Mouse (Mus musculus) midbrain, embryonic 15.5 days (tissue): ENCODE measurements at regions not wholly inside any gene's neighbourhood (a gene's known extent, or its start where the extent isn't known, plus 50 kb on each side); places are given as distances from the start of the nearest gene placed in this dataset.

ENCODE experiments used
- ATAC-seq: fragments of 200-750 bp; cut with Nextera tagmentation; replicated peaks from 2 replicates; pipeline ENCODE4 v1.8.0; 2017; ENCODE audit warnings: moderate TSS enrichment
- H3K27ac ChIP-seq: fragments of 300-500 bp; sonication (generic); 2 replicates; pipeline ENCODE4 v1.5.1; 2015; ENCODE audit warnings: mild to moderate bottlenecking, inconsistent platforms
- H3K27me3 ChIP-seq: fragments of 300-500 bp; sonication (generic); replicated peaks from 2 replicates; pipeline ENCODE4 v1.6.1; 2015; ENCODE audit warnings: inconsistent platforms
- H3K36me3 ChIP-seq: fragments of 300-500 bp; sonication (generic); replicated peaks from 2 replicates; pipeline ENCODE4 v1.6.1; 2015; ENCODE audit warnings: inconsistent platforms
- H3K4me1 ChIP-seq: fragments of 300-500 bp; sonication (generic); 2 replicates; pipeline ENCODE4 v1.6.1; 2015; ENCODE audit warnings: inconsistent platforms
- H3K4me2 ChIP-seq: fragments of 300-500 bp; sonication (generic); 2 replicates; pipeline ENCODE4 v1.6.1; 2015; ENCODE audit warnings: inconsistent platforms, mild to moderate bottlenecking, moderate library complexity
- H3K4me3 ChIP-seq: fragments of 300-500 bp; sonication (generic); 2 replicates; pipeline ENCODE4 v1.5.1; 2015; ENCODE audit warnings: mild to moderate bottlenecking, inconsistent platforms
- H3K9ac ChIP-seq: fragments of 300-500 bp; sonication (generic); 2 replicates; pipeline ENCODE4 v1.6.1; 2015; ENCODE audit warnings: mild to moderate bottlenecking, inconsistent platforms
- H3K9me3 ChIP-seq: fragments of 300-500 bp; sonication (generic); 2 replicates; pipeline ENCODE4 v1.6.1; 2016; ENCODE audit warnings: inconsistent platforms
- WGBS: fragments of 180-500 bp; shearing (Covaris S2); methylation state at CpG from one replicate; pipeline ENCODE4 v1.1.7; 2015; ENCODE audit warnings: mixed read lengths; 5-methylcytosine and 5-hydroxymethylcytosine counted together

DNA sequence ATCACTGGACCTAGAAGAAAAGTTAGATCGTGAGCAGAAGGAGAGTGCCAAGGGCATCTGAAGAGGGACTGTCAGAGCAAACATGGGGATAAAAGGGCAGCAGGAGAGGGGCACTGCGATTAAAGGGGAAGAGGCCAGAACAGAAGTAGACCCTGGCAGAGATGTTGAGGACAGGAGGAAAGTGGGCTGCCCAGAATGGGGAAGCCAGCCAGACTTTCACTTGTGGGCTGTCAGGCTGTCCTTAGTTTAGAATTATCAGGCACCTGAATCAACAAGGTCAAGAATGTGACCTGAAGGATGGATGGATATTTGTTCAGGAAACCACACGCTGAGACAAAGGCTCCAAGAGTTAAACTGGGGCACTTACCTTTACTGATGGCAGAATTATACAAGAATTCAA is 193.0 kb upstream of the Klf3 start:
- peaks cover 9% of the 10 kb centered on the region for H3K4me1 ChIP-seq
- no peaks in the 10 kb centered on the region for H3K27me3 ChIP-seq
- no peak overlapping the region for H3K4me2 ChIP-seq
- WGBS = 8% methylated on average over 3 of the region's 3 CpGs
- no peak overlapping the region for H3K27ac ChIP-seq
- ATAC-seq = no peak
- H3K36me3 ChIP-seq = no peaks in the 10 kb centered on the region
- no peaks in the 10 kb centered on the region for H3K9me3 ChIP-seq
- H3K4me3 ChIP-seq = no peak overlapping the region
- H3K9ac ChIP-seq = no peak overlapping the region

DNA sequence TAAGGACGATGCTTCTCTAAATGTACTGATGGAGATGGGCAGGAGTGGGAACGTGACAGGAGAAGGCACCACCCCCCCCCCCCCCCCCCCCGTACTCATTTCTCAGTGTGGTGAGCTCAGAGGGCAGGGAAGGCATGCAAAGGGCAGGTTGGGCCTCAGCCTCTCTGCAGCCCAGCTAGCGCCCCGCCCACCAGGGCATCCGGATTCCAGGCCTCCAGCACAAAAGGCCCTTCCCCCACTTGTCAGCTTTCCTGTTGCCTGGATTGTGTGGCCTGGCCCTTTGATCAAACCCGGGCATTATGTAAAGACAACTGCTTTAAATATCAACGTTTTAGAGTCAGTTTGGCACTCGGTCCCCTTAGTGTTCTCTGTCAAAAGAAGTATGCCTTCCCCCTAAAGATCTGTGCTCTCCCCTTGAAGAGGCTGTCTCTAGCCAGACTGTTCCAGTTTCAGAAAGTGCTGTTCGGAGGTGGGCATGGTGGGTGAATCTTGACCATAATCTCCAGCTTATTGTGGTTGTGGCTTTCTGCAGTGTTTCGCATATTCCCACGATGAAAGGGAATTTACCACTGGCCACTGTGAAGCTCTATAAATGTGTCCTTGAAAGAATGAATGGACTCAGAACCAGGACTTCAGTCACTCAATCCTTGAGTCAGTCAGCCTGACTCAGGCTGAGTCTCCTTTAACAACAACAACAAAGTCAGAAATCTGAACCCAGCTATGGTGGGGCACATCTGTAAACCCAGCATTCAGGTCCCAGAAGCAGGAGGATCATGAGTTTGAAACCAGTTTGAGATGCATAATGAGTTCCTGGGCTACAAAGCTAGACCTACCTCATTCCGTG is 192.4 kb upstream of the Klf3 start:
- Histone ChIP-seq H3K27me3 (no peaks in the 10 kb centered on the region), H3K4me3 (no peak overlapping the region), H3K4me2 (no peak overlapping the region), H3K27ac (no peak overlapping the region), H3K9ac (no peak overlapping the region), H3K4me1 (peaks cover 9% of the 10 kb centered on the region), H3K36me3 (no peaks in the 10 kb centered on the region), H3K9me3 (no peaks in the 10 kb centered on the region)
- peak; percentile 77 for ATAC-seq
- 9% methylated on average over 13 of the region's 13 CpGs for WGBS

DNA sequence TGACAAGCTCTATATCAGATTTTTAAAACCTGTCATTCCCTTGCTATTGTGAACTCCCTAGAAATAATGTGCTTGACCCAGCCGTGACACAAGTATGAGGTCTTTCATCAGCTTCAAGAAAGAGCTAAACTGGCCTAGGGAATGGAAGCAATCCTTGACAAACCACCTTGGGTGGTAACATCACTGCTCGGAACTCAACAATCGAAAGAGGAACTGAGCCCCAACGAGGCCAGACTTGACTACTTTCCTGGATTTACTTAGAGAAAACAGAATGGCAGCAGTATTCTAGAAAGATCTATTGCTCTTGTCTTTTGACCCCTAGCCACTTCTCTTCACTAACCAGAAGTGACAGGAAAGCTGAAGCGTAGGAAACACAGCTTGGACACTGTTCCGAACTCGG is 191.2 kb upstream of the Klf3 start:
- Histone ChIP-seq H3K27me3 (no peaks in the 10 kb centered on the region), H3K4me3 (no peak overlapping the region), H3K27ac (no peak overlapping the region), H3K9ac (no peak overlapping the region), H3K4me2 (no peak overlapping the region), H3K4me1 (peaks cover 9% of the 10 kb centered on the region), H3K9me3 (no peaks in the 10 kb centered on the region), H3K36me3 (no peaks in the 10 kb centered on the region)
- WGBS = 89% methylated on average over 7 of the region's 7 CpGs
- ATAC-seq = no peak

DNA sequence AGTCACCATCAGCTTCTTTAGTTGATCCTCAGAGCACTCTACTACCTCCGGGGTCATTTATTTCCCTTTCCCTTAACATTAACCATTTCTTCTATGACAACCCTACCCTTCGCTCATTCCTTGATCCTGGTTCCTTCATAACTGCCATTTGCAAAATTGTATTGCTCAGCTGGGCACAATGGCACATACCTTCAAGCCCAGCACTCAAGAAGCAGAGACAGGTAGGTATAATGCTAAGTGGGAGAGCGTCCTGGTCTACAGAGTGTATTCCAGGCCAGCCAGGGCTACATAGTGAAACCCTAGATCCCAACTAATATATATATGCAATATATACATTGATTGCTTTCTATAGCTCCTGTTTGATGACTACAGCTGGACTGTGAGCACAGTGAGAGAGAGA is 189.5 kb upstream of the Klf3 start:
- H3K4me3 ChIP-seq = no peak overlapping the region
- no peaks in the 10 kb centered on the region for H3K27me3 ChIP-seq
- H3K4me1 ChIP-seq = peaks cover 9% of the 10 kb centered on the region
- H3K9me3 ChIP-seq = no peaks in the 10 kb centered on the region
- H3K27ac ChIP-seq = no peak overlapping the region
- no peak overlapping the region for H3K9ac ChIP-seq
- no peaks in the 10 kb centered on the region for H3K36me3 ChIP-seq
- ATAC-seq = no peak
- 96% methylated on average over 3 of the region's 3 CpGs for whole genome bisulfite sequencing
- no peak overlapping the region for H3K4me2 ChIP-seq

DNA sequence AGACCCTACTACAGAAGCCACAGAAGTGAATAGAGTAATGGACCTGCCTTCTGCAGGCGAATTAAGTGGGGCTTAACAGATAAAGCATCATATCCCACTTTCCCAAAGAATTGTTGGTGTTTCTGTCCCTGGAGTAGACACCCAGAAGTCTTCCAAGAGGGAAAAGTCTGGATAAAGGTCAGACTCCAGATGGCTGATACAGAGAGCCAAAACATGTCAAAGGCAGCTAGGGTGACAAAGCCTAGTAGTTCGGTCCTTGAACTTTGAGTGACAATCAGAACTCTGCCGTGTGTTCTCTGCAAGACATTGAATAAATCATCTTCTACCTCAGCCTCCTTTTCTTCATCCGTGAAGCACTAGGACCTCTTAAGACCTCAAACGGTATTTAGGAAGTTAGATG is 185.1 kb upstream of the Klf3 start:
- H3K9me3 ChIP-seq = no peaks in the 10 kb centered on the region
- ATAC-seq = no peak
- no peaks in the 10 kb centered on the region for H3K36me3 ChIP-seq
- H3K4me3 ChIP-seq = no peak overlapping the region
- WGBS = 78% methylated on average over 5 of the region's 5 CpGs
- no peak overlapping the region for H3K4me2 ChIP-seq
- H3K9ac ChIP-seq = no peak overlapping the region
- H3K27me3 ChIP-seq = no peaks in the 10 kb centered on the region
- H3K27ac ChIP-seq = no peak overlapping the region
- H3K4me1 ChIP-seq = no peaks in the 10 kb centered on the region

DNA sequence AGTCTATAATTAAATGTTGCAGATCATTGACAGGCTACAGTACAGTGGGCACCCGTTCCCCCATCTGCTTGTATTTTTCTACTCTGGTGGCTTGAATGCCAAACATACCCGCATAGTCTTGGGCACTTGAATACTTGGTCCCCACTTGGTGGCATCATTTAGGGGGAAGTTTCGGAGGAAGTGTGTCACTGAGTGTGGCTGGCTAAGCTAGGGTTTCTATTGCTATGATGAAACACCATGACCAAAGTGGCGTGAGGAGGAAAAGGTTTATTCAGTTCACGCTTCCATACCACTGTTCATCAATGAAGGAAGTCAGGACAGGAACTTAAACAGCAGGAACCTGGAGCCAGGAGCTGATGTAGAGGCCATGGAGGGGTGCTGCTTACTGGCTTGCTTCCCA is 183.4 kb upstream of the Klf3 start:
- no peaks in the 10 kb centered on the region for H3K4me1 ChIP-seq
- H3K4me2 ChIP-seq = no peak overlapping the region
- H3K27ac ChIP-seq = no peak overlapping the region
- H3K4me3 ChIP-seq = no peak overlapping the region
- no peak for ATAC-seq
- WGBS = 93% methylated on average over 5 of the region's 5 CpGs
- H3K27me3 ChIP-seq = no peaks in the 10 kb centered on the region
- H3K36me3 ChIP-seq = no peaks in the 10 kb centered on the region
- no peak overlapping the region for H3K9ac ChIP-seq
- H3K9me3 ChIP-seq = no peaks in the 10 kb centered on the region

DNA sequence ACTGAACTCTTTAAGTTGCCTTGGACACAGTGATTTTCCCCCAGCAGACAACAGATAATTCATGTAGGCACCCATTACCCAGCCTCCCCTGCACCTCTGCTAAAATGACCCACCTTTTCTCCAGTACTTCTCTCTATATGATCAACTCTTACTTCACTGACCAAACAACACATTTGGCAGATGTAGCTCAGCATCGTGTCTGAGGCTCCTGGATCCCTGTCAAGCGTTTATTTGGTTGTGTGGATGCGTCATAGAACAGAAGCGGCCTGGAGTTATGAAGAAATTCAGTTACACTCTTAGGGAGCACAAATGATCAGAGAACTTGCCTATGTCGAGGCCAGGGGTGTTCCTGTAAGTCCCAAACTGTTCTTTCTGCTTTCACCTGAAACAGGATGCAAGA is 182.5 kb upstream of the Klf3 start:
- no peak for ATAC-seq
- Histone ChIP-seq H3K4me1 (no peaks in the 10 kb centered on the region), H3K9ac (no peak overlapping the region), H3K27me3 (no peaks in the 10 kb centered on the region), H3K4me3 (no peak overlapping the region), H3K36me3 (no peaks in the 10 kb centered on the region), H3K27ac (no peak overlapping the region), H3K9me3 (no peaks in the 10 kb centered on the region), H3K4me2 (no peak overlapping the region)
- WGBS = 93% methylated on average over 5 of the region's 5 CpGs

DNA sequence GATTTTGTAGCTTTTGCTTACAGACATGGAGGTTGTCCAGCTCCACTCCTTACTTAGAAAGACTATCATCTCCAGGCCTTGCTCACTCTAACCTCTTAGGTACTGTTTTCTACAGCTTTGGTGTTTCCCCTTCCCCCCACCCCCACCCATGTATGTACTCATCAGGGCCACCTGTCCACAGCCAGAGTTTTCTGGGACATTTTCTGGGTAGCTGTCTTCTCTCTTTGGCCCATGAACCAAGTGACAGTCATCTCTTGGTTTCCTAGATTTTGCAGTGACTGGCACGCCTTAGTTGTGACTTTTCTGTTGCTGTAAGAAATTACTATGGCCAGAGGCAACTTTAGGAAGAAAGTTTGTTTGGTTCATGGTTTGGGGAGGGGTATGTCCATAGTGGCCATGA is 181.8 kb upstream of the Klf3 start:
- Histone ChIP-seq H3K4me1 (no peaks in the 10 kb centered on the region), H3K4me3 (no peak overlapping the region), H3K4me2 (no peak overlapping the region), H3K9ac (no peak overlapping the region), H3K9me3 (no peaks in the 10 kb centered on the region), H3K27me3 (no peaks in the 10 kb centered on the region), H3K27ac (no peak overlapping the region), H3K36me3 (no peaks in the 10 kb centered on the region)
- 97% methylated on average over 1 of the region's 1 CpGs for WGBS
- ATAC-seq = no peak

DNA sequence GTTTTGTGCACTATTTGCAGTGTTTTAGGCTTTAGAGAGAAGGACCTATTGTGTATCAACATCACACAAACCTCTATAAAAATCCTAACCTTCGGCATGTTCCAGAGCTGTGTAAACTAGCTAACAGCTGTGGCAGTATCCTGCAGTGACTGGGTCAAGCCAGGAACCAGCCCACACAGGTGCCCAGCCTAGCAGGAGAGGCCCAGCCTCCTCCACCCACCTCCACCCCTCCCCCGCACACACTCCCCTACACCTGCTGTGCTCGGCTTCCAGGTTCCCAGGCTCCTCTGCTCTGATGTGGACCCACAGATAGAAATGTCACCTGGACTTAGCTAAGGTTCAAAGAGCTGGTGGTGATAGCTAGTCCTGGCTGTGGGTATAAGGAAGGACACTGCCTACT is 179.5 kb upstream of the Klf3 start:
- no peak overlapping the region for H3K9ac ChIP-seq
- 57% methylated on average over 3 of the region's 3 CpGs for WGBS
- no peaks in the 10 kb centered on the region for H3K9me3 ChIP-seq
- no peak for ATAC-seq
- no peak overlapping the region for H3K4me3 ChIP-seq
- no peaks in the 10 kb centered on the region for H3K4me1 ChIP-seq
- H3K27me3 ChIP-seq = no peaks in the 10 kb centered on the region
- no peaks in the 10 kb centered on the region for H3K36me3 ChIP-seq
- no peak overlapping the region for H3K27ac ChIP-seq
- no peak overlapping the region for H3K4me2 ChIP-seq

DNA sequence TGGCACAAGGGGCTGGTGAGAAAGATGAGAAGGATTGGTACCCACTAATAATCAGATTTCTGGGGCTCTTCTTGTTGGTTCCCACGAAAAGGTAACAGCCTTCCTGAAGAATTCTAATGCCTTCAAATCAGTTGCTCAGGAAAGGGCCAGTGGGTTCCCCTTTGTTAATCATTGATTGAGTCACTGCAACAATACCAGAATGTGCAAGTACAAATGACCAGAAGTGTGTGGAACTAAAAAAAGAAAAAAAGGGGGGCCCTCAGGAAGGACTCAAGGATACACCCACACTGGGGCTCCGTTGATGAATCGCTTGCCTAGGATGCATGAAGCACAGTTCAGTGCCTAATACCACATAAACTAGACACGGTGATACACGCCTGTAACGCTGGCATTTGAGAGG is 179.0 kb upstream of the Klf3 start:
- no peak overlapping the region for H3K4me3 ChIP-seq
- H3K27ac ChIP-seq = no peak overlapping the region
- no peaks in the 10 kb centered on the region for H3K9me3 ChIP-seq
- H3K27me3 ChIP-seq = no peaks in the 10 kb centered on the region
- no peak overlapping the region for H3K4me2 ChIP-seq
- no peak for ATAC-seq
- WGBS = 87% methylated on average over 6 of the region's 6 CpGs
- no peaks in the 10 kb centered on the region for H3K36me3 ChIP-seq
- H3K9ac ChIP-seq = no peak overlapping the region
- no peaks in the 10 kb centered on the region for H3K4me1 ChIP-seq

DNA sequence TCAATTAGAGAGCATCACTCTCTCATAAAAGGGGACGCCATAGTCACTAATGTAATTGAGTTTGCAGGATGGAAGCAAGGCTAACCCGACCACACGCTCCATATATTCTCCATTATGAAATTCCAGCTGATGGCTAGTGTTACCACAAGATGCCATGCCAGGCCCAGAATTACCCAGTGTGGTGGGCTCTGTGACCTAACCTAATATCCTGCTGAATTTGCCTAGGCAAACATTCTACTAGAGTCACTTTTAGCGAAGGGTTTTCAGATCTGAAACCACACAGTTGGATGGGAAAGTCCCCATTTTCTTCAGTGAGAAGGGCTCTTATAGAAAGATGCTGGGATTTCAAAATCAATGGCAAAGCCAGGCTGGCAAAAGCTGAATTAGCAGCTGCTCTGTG is 177.8 kb upstream of the Klf3 start:
- no peak for ATAC-seq
- H3K4me1 ChIP-seq = no peaks in the 10 kb centered on the region
- no peak overlapping the region for H3K4me3 ChIP-seq
- no peak overlapping the region for H3K9ac ChIP-seq
- WGBS = 86% methylated on average over 4 of the region's 4 CpGs
- H3K9me3 ChIP-seq = no peaks in the 10 kb centered on the region
- no peak overlapping the region for H3K4me2 ChIP-seq
- no peak overlapping the region for H3K27ac ChIP-seq
- H3K36me3 ChIP-seq = no peaks in the 10 kb centered on the region
- H3K27me3 ChIP-seq = no peaks in the 10 kb centered on the region

DNA sequence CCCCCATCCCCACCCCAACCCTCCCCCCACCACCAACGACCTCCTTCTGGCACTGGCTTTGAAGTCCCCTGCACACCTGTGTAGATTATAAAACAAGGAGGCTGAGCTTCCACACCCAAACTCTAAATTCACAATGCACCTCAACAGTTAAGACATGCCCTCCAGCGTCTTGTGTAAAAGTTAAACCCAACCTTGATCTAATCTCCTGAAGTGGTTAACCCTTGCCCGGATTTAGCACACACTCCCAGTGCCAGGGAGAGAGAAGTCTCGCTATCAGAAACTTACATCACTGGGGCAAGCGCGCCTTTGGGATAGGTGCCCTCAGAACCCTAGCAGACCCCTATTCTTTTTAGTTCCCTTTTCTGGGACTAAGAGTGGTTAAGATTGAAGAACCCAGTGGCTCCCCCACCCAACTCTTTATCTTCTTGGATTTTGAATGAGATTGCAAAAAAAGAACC is 177.3 kb upstream of the Klf3 start:
- Histone ChIP-seq H3K4me2 (no peak overlapping the region), H3K9me3 (no peaks in the 10 kb centered on the region), H3K4me3 (no peak overlapping the region), H3K27me3 (no peaks in the 10 kb centered on the region), H3K27ac (no peak overlapping the region), H3K9ac (no peak overlapping the region), H3K36me3 (no peaks in the 10 kb centered on the region), H3K4me1 (no peaks in the 10 kb centered on the region)
- WGBS = 58% methylated on average over 6 of the region's 6 CpGs
- ATAC-seq = no peak

DNA sequence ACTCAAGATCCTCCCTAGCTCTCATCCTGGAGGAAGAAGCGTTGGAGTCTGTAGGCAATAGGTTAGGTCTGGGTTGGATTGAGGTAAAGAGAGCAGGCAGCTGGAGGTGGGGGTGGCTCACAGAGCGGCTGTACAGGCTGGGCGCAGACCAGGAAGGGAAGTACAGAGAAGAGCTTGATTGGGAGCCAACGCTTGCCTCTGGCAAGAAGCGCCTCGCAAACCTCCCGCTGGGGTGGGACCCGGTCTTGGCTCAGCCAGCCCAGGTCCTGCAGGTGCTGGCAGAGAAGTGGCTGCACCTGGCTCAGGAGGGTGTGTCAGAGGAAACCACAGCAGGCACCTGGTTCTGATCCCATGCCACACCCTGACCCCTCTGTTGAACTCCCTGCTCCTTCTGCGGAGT is 176.8 kb upstream of the Klf3 start:
- Histone ChIP-seq H3K27me3 (no peaks in the 10 kb centered on the region), H3K27ac (no peak overlapping the region), H3K9ac (no peak overlapping the region), H3K36me3 (no peaks in the 10 kb centered on the region), H3K4me2 (no peak overlapping the region), H3K9me3 (no peaks in the 10 kb centered on the region), H3K4me3 (no peak overlapping the region), H3K4me1 (no peaks in the 10 kb centered on the region)
- WGBS = 56% methylated on average over 9 of the region's 9 CpGs
- no peak for ATAC-seq
